ENCODE assay signal across 8 mouse cellular contexts in genomic region chr7:80023621-80024435, GRCm38 (mm10). TPM values are rescaled to one million over a fixed set of nuclear protein-coding genes. Genes with fewer than 3 reads are reported as not detected.
DNase-seq lines count a peak whose midpoint lies in the region; ATAC-seq and TF ChIP-seq lines count a peak whose summit lies in the region.

No protein-coding gene starts in this region.

- H3K4me3 ChIP-seq in forebrain, postnatal 0 days (ENCODE audit: low read depth, low read length) = peak overlapping the region; percentile 98
- H3K4me3 ChIP-seq in midbrain, embryonic 13.5 days (replicated peaks) = peak overlapping the region; percentile 90; the same call in 1 of the 2 replicates

- WGBS in forebrain, postnatal 0 days = 57% methylated on average over 5 of the region's 5 CpGs
- WGBS in midbrain, embryonic 13.5 days = 65% methylated on average over 5 of the region's 5 CpGs

- H3K36me3 ChIP-seq in forebrain, postnatal 0 days (ENCODE audit: insufficient read depth) = no peaks in the 10 kb centered on the region
- no peaks in the 10 kb centered on the region for H3K36me3 ChIP-seq in midbrain, embryonic 13.5 days

- H3K9ac ChIP-seq in forebrain, postnatal 0 days = no peak overlapping the region
- no peak overlapping the region for H3K9ac ChIP-seq in midbrain, embryonic 13.5 days (replicated peaks)

- peak overlapping the region; percentile 81 for H3K4me2 ChIP-seq in forebrain, postnatal 0 days (ENCODE audit: low read depth)
- H3K4me2 ChIP-seq in midbrain, embryonic 13.5 days (replicated peaks) = peak overlapping the region; percentile 86

- H3K4me1 ChIP-seq in forebrain, postnatal 0 days (ENCODE audit: insufficient read depth) = peaks cover 13% of the 10 kb centered on the region
- H3K4me1 ChIP-seq in midbrain, embryonic 13.5 days (replicated peaks) = peaks cover 35% of the 10 kb centered on the region

- H3K27me3 ChIP-seq in forebrain, postnatal 0 days (ENCODE audit: insufficient read depth, low read length) = no peaks in the 10 kb centered on the region
- H3K27me3 ChIP-seq in midbrain, embryonic 13.5 days = no peaks in the 10 kb centered on the region

- TF ChIP-seq CTCF in forebrain, postnatal 0 days (IDR thresholded peaks at IDR 0.05; ENCODE audit: low read depth) = peak; percentile 63

- no peaks in the 10 kb centered on the region for H3K9me3 ChIP-seq in forebrain, postnatal 0 days (ENCODE audit: low read length)
- no peaks in the 10 kb centered on the region for H3K9me3 ChIP-seq in midbrain, embryonic 13.5 days

- peak overlapping the region; percentile 98 for H3K27ac ChIP-seq in forebrain, postnatal 0 days (ENCODE audit: low read depth, low read length)
- H3K27ac ChIP-seq in midbrain, embryonic 13.5 days = peak overlapping the region; percentile 97

- DNase-seq in kidney, adult 9 months = peak; percentile 56
- no peak for DNase-seq in kidney, adult 11 months
- peak; percentile 86 for DNase-seq in R1 (ENCODE audit: low read depth, low spot score)
- peak; percentile 66 for DNase-seq in forebrain, postnatal 0 days
- peak; percentile 43 to 52 for DNase-seq in kidney, postnatal 4 days
- DNase-seq in urinary bladder, postnatal 25 days (ENCODE audit: low spot score) = no peak
- no peak for DNase-seq in urinary bladder, postnatal 36 days (ENCODE audit: low spot score in 2 of 2)

- ATAC-seq in forebrain, postnatal 0 days = peak; percentile 32
- peak; percentile 6 for ATAC-seq in midbrain, embryonic 13.5 days

RNA-seq across cellular contexts. Expression of gene Zfp710, which starts 0.8 kb away (rescaled TPM):
- total RNA-seq in forebrain, postnatal 0 days (2014; rRNA removed) = 22.5 and 30.6 TPM in 2 replicates
- polyA plus RNA-seq in forebrain, postnatal 0 days (2015; fragmentation: Nextera tagmentation; extraction: Ambion mirVana) = 9.6 and 12.3 TPM in 2 replicates
- polyA plus RNA-seq in midbrain, embryonic 13.5 days (2015; fragmentation: Nextera tagmentation; extraction: Ambion mirVana) = 21.3 and 25.1 TPM in 2 replicates

Comparison
In these comparisons a context has a peak if more than half of its experiments do, and no peak if none do; other contexts are left out.
1. DNase-seq: peak in kidney, adult 9 months (single experiment), R1 (single experiment), forebrain, postnatal 0 days (single experiment) and kidney, postnatal 4 days (2 of 2); none in kidney, adult 11 months (single experiment), urinary bladder, postnatal 25 days (single experiment) and urinary bladder, postnatal 36 days (0 of 2).